Mouse (Mus musculus) ES-Bruce4 (cell line): ENCODE measurements around the gene Olfr293. TPM values are rescaled to one million over a fixed set of nuclear protein-coding genes. Genes with fewer than 3 reads are reported as not detected.

ENCODE experiments used
- H3K27ac ChIP-seq: 2 replicates; pipeline ENCODE4 v1.5.1; 2012; ENCODE audit warnings: low read length, inconsistent platforms; ENCODE audit not compliant: insufficient read depth
- H3K27me3 ChIP-seq: 2 replicates; pipeline ENCODE4 v1.6.1; 2012; ENCODE audit warnings: mild to moderate bottlenecking, low read length, inconsistent platforms; ENCODE audit not compliant: control insufficient read depth, poor library complexity, insufficient read depth, severe bottlenecking
- H3K36me3 ChIP-seq: 2 replicates; pipeline ENCODE4 v1.6.1; 2012; ENCODE audit warnings: inconsistent platforms, mild to moderate bottlenecking, low read length, moderate library complexity; ENCODE audit not compliant: control insufficient read depth, poor library complexity, insufficient read depth, severe bottlenecking
- H3K4me1 ChIP-seq: one replicate; pipeline ENCODE4 v1.8.1; 2011; ENCODE audit warnings: low read length; ENCODE audit not compliant: control insufficient read depth, insufficient read depth
- H3K4me3 ChIP-seq: 2 replicates; pipeline ENCODE4 v1.5.1; 2011; ENCODE audit warnings: low read depth, mild to moderate bottlenecking, low read length
- H3K9ac ChIP-seq: 2 replicates; pipeline ENCODE4 v1.6.1; 2012; ENCODE audit warnings: low read depth, mild to moderate bottlenecking, inconsistent platforms; ENCODE audit not compliant: poor library complexity, severe bottlenecking
- H3K9me3 ChIP-seq: replicated peaks from 2 replicates; pipeline ENCODE4 v1.6.1; 2012; ENCODE audit warnings: mild to moderate bottlenecking, low read length, inconsistent platforms; ENCODE audit not compliant: control insufficient read depth, poor library complexity, insufficient read depth, severe bottlenecking
- CTCF ChIP-seq: IDR thresholded peaks from one replicate; pipeline ENCODE4 v1.8.1; 2011; ENCODE audit warnings: low read depth, low read length
- EP300 ChIP-seq: IDR thresholded peaks from 2 replicates; pipeline ENCODE4 v1.6.1; 2011; ENCODE audit warnings: low read depth, low read length; ENCODE audit not compliant: insufficient read depth
- POLR2A ChIP-seq: IDR thresholded peaks from one replicate; pipeline ENCODE4 v1.8.1; 2011; ENCODE audit warnings: low read length; ENCODE audit not compliant: insufficient read depth
- polyA plus RNA-seq: library from polyadenylated mRNA; stranded (reverse); fragments of >200 nt; gene quantifications from 2 replicates; pipeline ENCODE4 v1.2.4, GENCODE M21; 2011; ENCODE audit warnings: low read depth; ENCODE audit not compliant: missing spikeins, insufficient read depth, insufficient read length

Gene Olfr293
- not detected in 2 replicates for polyA plus RNA-seq

DNA sequence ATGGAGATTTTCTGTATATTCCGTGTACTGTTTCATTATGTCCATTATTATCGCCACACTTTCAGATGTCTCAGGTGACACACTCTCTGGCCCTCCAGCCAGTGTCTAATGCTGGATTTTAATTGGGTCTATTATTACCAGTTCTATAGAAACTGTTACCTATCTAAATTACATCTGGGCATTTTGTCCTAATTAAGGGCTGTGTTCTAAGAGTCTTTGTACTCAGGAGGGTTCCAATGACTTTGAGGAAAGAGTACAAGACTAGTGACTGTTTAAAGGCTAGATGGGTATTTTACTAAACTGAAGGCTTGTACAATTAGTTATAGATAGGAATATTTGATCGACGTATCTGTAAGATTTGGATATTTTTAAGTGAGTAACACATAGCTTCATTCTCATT lies at the start of gene Olfr293:
Gene Olfr293, plus strand, starts transcription at position 301 of the 400 bp plus-strand sequence.
- Histone ChIP-seq H3K9ac (no peak within 1 kb of the TSS), H3K4me3 (no peak within 1 kb of the TSS), H3K27ac (no peak within 1 kb of the TSS), H3K4me1 (no peaks in the 10 kb centered on the region), H3K27me3 (no peaks in the 10 kb centered on the region), H3K9me3 (no peaks in the 10 kb centered on the region), H3K36me3 (no peaks in the 10 kb centered on the region)
- TF ChIP-seq EP300 (no peak), CTCF (no peak), POLR2A (no peak)

- no peak for TF ChIP-seq EP300
- no peak for TF ChIP-seq POLR2A
- no peak for TF ChIP-seq CTCF
- Histone ChIP-seq H3K4me1 (no peaks in the 10 kb centered on the region), H3K36me3 (no peaks in the 10 kb centered on the region), H3K27ac (no peak within 1 kb of the TSS), H3K4me3 (no peak within 1 kb of the TSS), H3K27me3 (no peaks in the 10 kb centered on the region), H3K9ac (no peak within 1 kb of the TSS), H3K9me3 (no peaks in the 10 kb centered on the region)
These were observed 32.3 kb upstream of the Olfr293 start, which contains the start of gene Olfr294 for GRCm38 (mm10) chr7:86616543-86616942. Olfr294 (minus strand) TSS chr7:86616643.

- Histone ChIP-seq H3K27me3 (no peaks in the 10 kb centered on the region), H3K27ac (no peak within 1 kb of the TSS), H3K9ac (no peak within 1 kb of the TSS), H3K36me3 (no peaks in the 10 kb centered on the region), H3K4me3 (no peak within 1 kb of the TSS), H3K9me3 (no peaks in the 10 kb centered on the region), H3K4me1 (no peaks in the 10 kb centered on the region)
- TF ChIP-seq CTCF, result no peak
These were observed 39.2 kb downstream of the Olfr293 start, which contains the start of gene Olfr292 for GRCm38 (mm10) chr7:86688030-86688429. Olfr292 (plus strand) TSS chr7:86688330.

Other genes with a start within 250 kb of the Olfr293 start
- not detected in 2 replicates for gene Olfr301, start 245.2 kb upstream of the Olfr293 start, polyA plus RNA-seq
- gene Olfr299, start 189.1 kb upstream of the Olfr293 start, polyA plus RNA-seq, result not detected in 2 replicates
- gene Olfr298, start 156.6 kb upstream of the Olfr293 start, polyA plus RNA-seq, result not detected in 2 replicates
- gene Olfr297, start 129.1 kb upstream of the Olfr293 start, polyA plus RNA-seq, result not detected in 2 replicates
- not detected in 2 replicates for gene Olfr295, start 65.2 kb upstream of the Olfr293 start, polyA plus RNA-seq
- not detected in 2 replicates for gene Olfr294, start 32.4 kb upstream of the Olfr293 start, polyA plus RNA-seq
- not detected in 2 replicates for gene Olfr292, start 39.3 kb downstream of the Olfr293 start, polyA plus RNA-seq
- 0.24 TPM in 1 of 2 replicates, not detected in the other for gene Folh1, start 126.9 kb downstream of the Olfr293 start, polyA plus RNA-seq
- not detected in 2 replicates for gene Vmn2r77, start 146.0 kb downstream of the Olfr293 start, polyA plus RNA-seq